ENCODE assay signal across 33 mouse cellular contexts in genomic region chr12:16977120-16977519, GRCm38 (mm10). TPM values are rescaled to one million over a fixed set of nuclear protein-coding genes. Genes with fewer than 3 reads are reported as not detected.
"Had no signal": no experiment of that assay in that cellular context is flagged by ENCODE, and none has a peak within 500 bp of the region (broad histone marks: within the 10 kb centered on the region; RNA-seq: fewer than 3 reads in every experiment).

No protein-coding gene starts in this region.

- H3K9ac ChIP-seq: limb, embryonic 12.5 days; limb, embryonic 13.5 days; limb, embryonic 15.5 days; liver, embryonic 12.5 days; liver, embryonic 13.5 days; liver, embryonic 14.5 days; liver, embryonic 15.5 days; liver, postnatal 0 days; lung, embryonic 14.5 days; lung, embryonic 15.5 days; midbrain, embryonic 12.5 days; midbrain, embryonic 13.5 days; midbrain, embryonic 15.5 days had no signal

- H3K4me1 ChIP-seq: limb, embryonic 10.5 days; limb, embryonic 12.5 days; limb, embryonic 13.5 days; limb, embryonic 15.5 days; liver, embryonic 12.5 days; liver, embryonic 13.5 days; liver, embryonic 15.5 days; lung, embryonic 15.5 days; megakaryocyte, embryonic 14.5 days; midbrain, embryonic 10.5 days; midbrain, embryonic 12.5 days; midbrain, embryonic 13.5 days; midbrain, embryonic 15.5 days had no signal

- DNase-seq: left cerebral cortex, postnatal 4 days; liver; liver, embryonic 13.5 days; liver, postnatal 0 days; lung, adult 18-20 months; lung, adult 2 months; lung, embryonic 14.5 days; lung, postnatal 10 days; lung, postnatal 14 days; lung, postnatal 36 days; lung, postnatal 4 days had no signal

- H3K9me3 ChIP-seq: limb, embryonic 10.5 days; limb, embryonic 12.5 days; limb, embryonic 13.5 days; limb, embryonic 15.5 days; liver, embryonic 12.5 days; liver, embryonic 13.5 days; liver, embryonic 15.5 days; lung, embryonic 15.5 days; megakaryocyte, embryonic 14.5 days; midbrain, embryonic 10.5 days; midbrain, embryonic 12.5 days; midbrain, embryonic 13.5 days; midbrain, embryonic 15.5 days had no signal

- H3K4me2 ChIP-seq: limb, embryonic 12.5 days; limb, embryonic 13.5 days; limb, embryonic 15.5 days; liver, embryonic 11.5 days; liver, embryonic 12.5 days; liver, embryonic 13.5 days; liver, embryonic 15.5 days; lung, embryonic 14.5 days; lung, embryonic 15.5 days; midbrain, embryonic 11.5 days; midbrain, embryonic 12.5 days; midbrain, embryonic 13.5 days; midbrain, embryonic 15.5 days had no signal

- H3K4me3 ChIP-seq: limb, embryonic 10.5 days; limb, embryonic 12.5 days; limb, embryonic 13.5 days; limb, embryonic 15.5 days; liver, embryonic 12.5 days; liver, embryonic 13.5 days; liver, embryonic 15.5 days; lung, embryonic 15.5 days; megakaryocyte, embryonic 14.5 days; midbrain, embryonic 10.5 days; midbrain, embryonic 12.5 days; midbrain, embryonic 13.5 days; midbrain, embryonic 15.5 days; myocyte had no signal

- H3K27ac ChIP-seq: limb, embryonic 10.5 days; limb, embryonic 12.5 days; limb, embryonic 13.5 days; limb, embryonic 15.5 days; liver, embryonic 12.5 days; liver, embryonic 13.5 days; liver, embryonic 14.5 days; liver, embryonic 15.5 days; lung, embryonic 15.5 days; macrophage; midbrain, embryonic 10.5 days; midbrain, embryonic 12.5 days; midbrain, embryonic 13.5 days; midbrain, embryonic 15.5 days had no signal

- H3K27me3 ChIP-seq: limb, embryonic 12.5 days; limb, embryonic 13.5 days; limb, embryonic 15.5 days; liver, embryonic 12.5 days; liver, embryonic 13.5 days; liver, embryonic 15.5 days; lung, embryonic 15.5 days; megakaryocyte, embryonic 14.5 days; midbrain, embryonic 12.5 days; midbrain, embryonic 13.5 days; midbrain, embryonic 15.5 days had no signal

- ATAC-seq: liver, embryonic 12.5 days; liver, postnatal 0 days; midbrain, embryonic 13.5 days; midbrain, embryonic 15.5 days; midbrain, embryonic 16.5 days had no signal

RNA-seq across cellular contexts. Expression of gene 2410004P03Rik, which starts 34.4 kb away (rescaled TPM):
- total RNA-seq: liver, adult 2 months; megakaryocyte-erythroid progenitor cell, adult 5-6 weeks; monocyte, adult 5-6 weeks had no signal
- polyA plus RNA-seq: liver, adult 2 months; liver, embryonic 12.5 days; liver, embryonic 15.5 days; liver, embryonic 16.5 days had no signal
